Mouse (Mus musculus): Measurements from ENCODE around the gene Tmem97. TPM values are rescaled to one million over a fixed set of nuclear protein-coding genes. Genes with fewer than 3 reads are reported as not detected.

Tmem97 gene
- total RNA-seq, 2 experiments from 2014 or later = 18.0 to 24.9 TPM

- no peak for ATAC-seq (ENCODE audit: poor library complexity, severe bottlenecking)
These were observed 34.8 kb downstream of the Tmem97 start for GRCm38 (mm10) chr11:78515549-78516325.

GRCm38 (mm10) chr11:78513106-78513790 lies 37.3 kb downstream of the Tmem97 start:
- no peak for ATAC-seq (ENCODE audit: poor library complexity, severe bottlenecking)

- ATAC-seq (ENCODE audit: poor library complexity, severe bottlenecking) = peak; percentile 99
These were observed 38.3 kb downstream of the Tmem97 start, which contains the start of the genes Tmem199 and Poldip2 for GRCm38 (mm10) chr11:78512025-78512957. Tmem199 (minus strand) TSS chr11:78512172. Poldip2 (plus strand) TSS chr11:78512193.

GRCm38 (mm10) chr11:78509148-78509547 lies 41.4 kb downstream of the Tmem97 start:
- ATAC-seq (ENCODE audit: poor library complexity, severe bottlenecking) = no peak

- ATAC-seq (ENCODE audit: poor library complexity, severe bottlenecking) = no peak
These were observed 45.1 kb downstream of the Tmem97 start for GRCm38 (mm10) chr11:78505430-78505829.

- ATAC-seq (ENCODE audit: poor library complexity, severe bottlenecking) = no peak
These were observed 47.5 kb downstream of the Tmem97 start, which contains the start of gene Sebox for GRCm38 (mm10) chr11:78502909-78503650. Sebox (plus strand) TSS chr11:78503447.

- no peak for ATAC-seq (ENCODE audit: poor library complexity, severe bottlenecking)
These were observed 49.0 kb downstream of the Tmem97 start for GRCm38 (mm10) chr11:78501529-78501928.

- no peak for ATAC-seq (ENCODE audit: poor library complexity, severe bottlenecking)
These were observed 49.9 kb downstream of the Tmem97 start for GRCm38 (mm10) chr11:78500623-78501202.

- no peak for ATAC-seq (ENCODE audit: poor library complexity, severe bottlenecking)
These were observed 51.0 kb downstream of the Tmem97 start for GRCm38 (mm10) chr11:78499543-78499942.

- ATAC-seq (ENCODE audit: poor library complexity, severe bottlenecking) = no peak
These were observed 51.6 kb downstream of the Tmem97 start, which contains the start of gene Vtn for GRCm38 (mm10) chr11:78499004-78499403. Vtn (plus strand) TSS chr11:78499091.

GRCm38 (mm10) chr11:78497544-78498522 lies 52.7 kb downstream of the Tmem97 start, which contains the start of gene Sarm1:
Sarm1 (minus strand) TSS chr11:78497754.
- peak; percentile 99 for ATAC-seq (ENCODE audit: poor library complexity, severe bottlenecking)

- no peak for ATAC-seq (ENCODE audit: poor library complexity, severe bottlenecking)
These were observed 53.5 kb downstream of the Tmem97 start for GRCm38 (mm10) chr11:78497071-78497541.

GRCm38 (mm10) chr11:78495904-78496303 lies 54.7 kb downstream of the Tmem97 start:
- no peak for ATAC-seq (ENCODE audit: poor library complexity, severe bottlenecking)

Other genes with a start within 250 kb of the Tmem97 start
- gene Spag5, start 249.2 kb downstream of the Tmem97 start, total RNA-seq (2015) = 23.6 and 31.6 TPM in 2 replicates
- 60.7 and 63.2 TPM in 2 replicates for gene Spag5, start 249.2 kb downstream of the Tmem97 start, total RNA-seq (2017)
- 0.62 and 1.7 TPM in 2 replicates for gene Aldoc, start 227.8 kb downstream of the Tmem97 start, total RNA-seq (2015)
- gene Aldoc, start 227.8 kb downstream of the Tmem97 start, total RNA-seq (2017) = 1.0 and 1.6 TPM in 2 replicates
- 31.8 and 33.5 TPM in 2 replicates for gene Pigs, start 222.4 kb downstream of the Tmem97 start, total RNA-seq (2015)
- 21.5 and 22.4 TPM in 2 replicates for gene Pigs, start 222.4 kb downstream of the Tmem97 start, total RNA-seq (2017)
- 94.0 and 96.6 TPM in 2 replicates for gene Unc119, start 207.3 kb downstream of the Tmem97 start, total RNA-seq (2015)
- gene Unc119, start 207.3 kb downstream of the Tmem97 start, total RNA-seq (2017) = 54.2 and 56.7 TPM in 2 replicates
- not detected in 2 replicates for gene Foxn1, start 164.2 kb downstream of the Tmem97 start, total RNA-seq (2015)
- gene Foxn1, start 164.2 kb downstream of the Tmem97 start, total RNA-seq (2017) = not detected in 2 replicates
- gene Slc13a2, start 128.6 kb downstream of the Tmem97 start, total RNA-seq (2015) = 0.51 TPM in 1 of 2 replicates, not detected in the other
- not detected in 2 replicates for gene Slc13a2, start 128.6 kb downstream of the Tmem97 start, total RNA-seq (2017)
- gene Slc46a1, start 85.1 kb downstream of the Tmem97 start, total RNA-seq (2015) = 0.46 TPM in 1 of 2 replicates, not detected in the other
- gene Slc46a1, start 85.1 kb downstream of the Tmem97 start, total RNA-seq (2017) = 0.33 and 0.77 TPM in 2 replicates
- 0.23 TPM in 1 of 2 replicates, not detected in the other for gene Sarm1, start 53.0 kb downstream of the Tmem97 start, total RNA-seq (2015)
- gene Sarm1, start 53.0 kb downstream of the Tmem97 start, total RNA-seq (2017) = not detected in 2 replicates
- not detected in 2 replicates for gene Vtn, start 51.7 kb downstream of the Tmem97 start, total RNA-seq (2015)
- gene Vtn, start 51.7 kb downstream of the Tmem97 start, total RNA-seq (2017) = not detected in 2 replicates
- not detected in 2 replicates for gene Sebox, start 47.3 kb downstream of the Tmem97 start, total RNA-seq (2015)
- not detected in 2 replicates for gene Sebox, start 47.3 kb downstream of the Tmem97 start, total RNA-seq (2017)
- 18.5 and 24.4 TPM in 2 replicates for gene Tmem199, start 38.6 kb downstream of the Tmem97 start, total RNA-seq (2015)
- 26.1 and 27.3 TPM in 2 replicates for gene Tmem199, start 38.6 kb downstream of the Tmem97 start, total RNA-seq (2017)
- 13.4 and 22.4 TPM in 2 replicates for gene Poldip2, start 38.6 kb downstream of the Tmem97 start, total RNA-seq (2015)
- 15.9 and 23.1 TPM in 2 replicates for gene Poldip2, start 38.6 kb downstream of the Tmem97 start, total RNA-seq (2017)
- gene Tnfaip1, start 14.4 kb downstream of the Tmem97 start, total RNA-seq (2015) = 13.2 and 13.4 TPM in 2 replicates
- gene Tnfaip1, start 14.4 kb downstream of the Tmem97 start, total RNA-seq (2017) = 6.8 and 10.2 TPM in 2 replicates
- 80.0 and 89.7 TPM in 2 replicates for gene Ift20, start 14.4 kb downstream of the Tmem97 start, total RNA-seq (2015)
- gene Ift20, start 14.4 kb downstream of the Tmem97 start, total RNA-seq (2017) = 96.0 and 119 TPM in 2 replicates
- gene Nlk, start 146.6 kb upstream of the Tmem97 start, total RNA-seq (2015) = 13.9 and 14.0 TPM in 2 replicates
- gene Nlk, start 146.6 kb upstream of the Tmem97 start, total RNA-seq (2017) = 22.2 and 29.6 TPM in 2 replicates
- 21.3 and 25.6 TPM in 2 replicates for gene Ccnq, start 201.0 kb upstream of the Tmem97 start, total RNA-seq (2015)
- 15.1 and 22.5 TPM in 2 replicates for gene Ccnq, start 201.0 kb upstream of the Tmem97 start, total RNA-seq (2017)

All from megakaryocyte, adult 5-6 weeks (primary cell).